Mouse (Mus musculus): Measurements from ENCODE around the gene Lmo4.
A peak's percentile ranks its signal among the peaks of the same experiment; 100 is the strongest.

The Lmo4 gene

GRCm38 (mm10) chr3:144204413-144205311, at the start of gene Lmo4:
Lmo4 (minus strand) TSS chr3:144205220.
- peak; percentile 33 for DNase-seq (ENCODE audit: extremely low read depth, low read depth)

DNA sequence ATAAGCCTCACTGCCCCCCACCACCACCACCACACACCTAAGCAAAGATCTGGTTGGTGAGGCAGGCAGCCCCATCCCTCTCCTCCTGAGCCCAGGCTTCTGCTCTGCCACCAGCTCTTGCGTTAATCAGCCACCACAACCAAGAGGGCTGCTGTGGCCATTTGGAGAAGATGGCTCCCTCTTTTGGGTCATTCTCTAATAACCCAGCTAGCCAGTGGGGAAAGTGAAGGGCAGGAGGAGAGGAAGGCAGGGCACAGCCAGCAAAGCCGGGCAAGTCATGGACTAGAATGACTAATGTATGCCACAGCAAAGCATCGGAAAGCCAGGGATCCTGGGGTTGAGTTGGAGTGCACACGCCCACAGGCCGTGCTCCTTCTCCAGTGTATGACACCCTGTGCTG, 49.3 kb upstream of the Lmo4 start:
- DNase-seq (ENCODE audit: extremely low read depth, low read depth): no peak

DNA sequence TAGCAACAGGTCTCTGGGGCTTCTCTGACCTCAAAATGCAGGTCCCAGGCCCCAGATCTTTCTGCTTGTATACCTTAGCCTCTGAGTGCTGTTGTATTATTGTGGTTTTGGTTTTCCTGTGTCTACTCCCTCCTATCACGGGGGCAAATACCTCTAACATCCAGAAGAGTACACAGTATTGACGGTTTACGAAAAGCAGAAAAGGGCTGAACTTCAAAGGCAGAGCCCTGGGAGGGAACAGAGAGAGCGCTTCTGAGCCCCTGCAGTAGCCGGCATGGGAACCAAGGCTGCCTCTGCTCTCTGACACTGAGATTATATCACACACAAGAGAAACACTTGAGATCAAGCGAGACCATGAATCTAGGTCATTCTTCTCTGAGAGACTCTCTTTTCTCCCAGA, 48.0 kb upstream of the Lmo4 start:
- no peak for DNase-seq (ENCODE audit: extremely low read depth, low read depth)

DNA sequence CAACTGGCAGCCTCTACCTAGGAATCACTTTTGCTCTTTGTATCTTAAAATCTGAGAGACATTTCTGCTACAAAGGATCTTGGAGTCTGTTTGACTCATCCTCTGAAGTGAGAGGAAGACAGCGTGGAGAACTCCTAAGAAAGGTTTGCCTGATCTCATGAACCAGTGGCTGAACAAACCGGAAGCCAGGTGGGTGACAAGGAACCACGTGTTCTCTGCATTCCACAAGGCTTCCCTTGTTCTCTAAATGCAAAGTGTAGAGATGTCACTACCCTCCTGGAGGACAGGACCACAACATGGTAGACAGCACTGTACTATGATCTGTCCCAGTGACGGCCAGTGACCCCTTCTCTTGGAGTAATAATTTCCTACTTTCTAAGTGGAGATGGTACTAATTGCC, 47.1 kb upstream of the Lmo4 start:
- DNase-seq (ENCODE audit: extremely low read depth, low read depth): no peak

- DNase-seq (ENCODE audit: extremely low read depth, low read depth): peak; percentile 46
These were observed 37.1 kb upstream of the Lmo4 start for GRCm38 (mm10) chr3:144242025-144242673.

DNA sequence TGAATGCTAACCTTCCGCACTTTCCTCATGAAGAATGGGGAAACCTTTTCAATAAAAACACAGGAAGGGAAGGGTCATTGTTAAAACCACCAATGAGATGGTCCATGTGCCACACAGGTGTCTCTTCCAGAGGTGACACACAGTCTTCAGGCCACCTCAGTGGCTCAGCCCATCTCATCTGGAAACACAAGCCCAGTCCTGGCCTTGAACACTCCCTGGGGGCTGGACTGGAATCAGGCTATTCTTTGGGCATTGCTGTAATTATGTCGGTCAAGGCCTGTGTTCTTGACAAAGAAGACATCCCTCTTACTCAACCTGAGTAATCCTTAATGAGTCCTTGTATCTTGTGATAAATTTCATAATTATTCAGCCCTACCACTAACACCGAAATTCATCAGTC, 36.1 kb upstream of the Lmo4 start:
- no peak for DNase-seq (ENCODE audit: extremely low read depth, low read depth)

DNA sequence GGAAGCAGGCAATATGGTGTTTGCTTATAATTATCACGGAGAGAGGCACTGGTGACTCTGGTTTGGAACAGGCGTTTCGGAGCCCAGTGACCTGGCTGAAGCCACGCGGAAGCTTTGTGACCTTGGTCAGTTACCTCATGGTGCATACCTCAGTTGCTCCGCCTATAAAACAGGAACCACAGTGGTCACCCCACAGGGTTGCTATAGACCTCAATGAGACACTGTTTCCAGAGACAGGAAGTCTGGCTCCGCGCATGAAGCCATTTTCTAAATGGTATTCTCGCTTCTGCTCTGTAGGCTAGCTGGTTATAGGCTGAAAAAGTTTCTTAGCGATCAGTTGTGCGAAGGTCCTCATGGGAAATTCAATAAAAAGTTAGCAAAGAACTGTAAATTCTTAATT, 33.5 kb upstream of the Lmo4 start:
- no peak for DNase-seq (ENCODE audit: extremely low read depth, low read depth)

GRCm38 (mm10) chr3:144232347-144233008, 27.5 kb upstream of the Lmo4 start:
- no peak for DNase-seq (ENCODE audit: extremely low read depth, low read depth)

- no peak for DNase-seq (ENCODE audit: extremely low read depth, low read depth)
These were observed 26.9 kb upstream of the Lmo4 start for GRCm38 (mm10) chr3:144231931-144232330.

DNA sequence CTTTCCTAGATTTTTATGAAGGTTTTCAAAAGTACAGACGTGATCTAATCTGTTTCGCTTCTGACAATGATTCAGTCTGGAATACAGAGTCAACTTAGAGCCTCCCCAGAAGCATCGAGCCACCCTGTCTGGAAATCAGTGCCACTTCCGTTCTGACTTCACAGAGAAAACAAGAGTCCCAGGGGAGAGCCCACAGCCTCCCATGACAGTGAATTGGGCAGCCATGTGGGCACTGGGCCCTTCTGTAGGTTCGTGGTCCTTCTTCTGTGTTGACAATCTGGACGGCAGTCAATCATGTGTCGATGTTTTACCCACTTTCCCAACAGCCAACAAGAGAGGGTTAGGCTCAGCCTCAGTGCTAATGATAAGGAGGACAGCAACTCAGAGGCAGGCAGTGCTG, 26.4 kb upstream of the Lmo4 start:
- no peak for DNase-seq (ENCODE audit: extremely low read depth, low read depth)

GRCm38 (mm10) chr3:144230016-144230415, 25.0 kb upstream of the Lmo4 start:
- no peak for DNase-seq (ENCODE audit: extremely low read depth, low read depth)

- no peak for DNase-seq (ENCODE audit: extremely low read depth, low read depth)
These were observed 24.3 kb upstream of the Lmo4 start for GRCm38 (mm10) chr3:144229312-144229711.

DNA sequence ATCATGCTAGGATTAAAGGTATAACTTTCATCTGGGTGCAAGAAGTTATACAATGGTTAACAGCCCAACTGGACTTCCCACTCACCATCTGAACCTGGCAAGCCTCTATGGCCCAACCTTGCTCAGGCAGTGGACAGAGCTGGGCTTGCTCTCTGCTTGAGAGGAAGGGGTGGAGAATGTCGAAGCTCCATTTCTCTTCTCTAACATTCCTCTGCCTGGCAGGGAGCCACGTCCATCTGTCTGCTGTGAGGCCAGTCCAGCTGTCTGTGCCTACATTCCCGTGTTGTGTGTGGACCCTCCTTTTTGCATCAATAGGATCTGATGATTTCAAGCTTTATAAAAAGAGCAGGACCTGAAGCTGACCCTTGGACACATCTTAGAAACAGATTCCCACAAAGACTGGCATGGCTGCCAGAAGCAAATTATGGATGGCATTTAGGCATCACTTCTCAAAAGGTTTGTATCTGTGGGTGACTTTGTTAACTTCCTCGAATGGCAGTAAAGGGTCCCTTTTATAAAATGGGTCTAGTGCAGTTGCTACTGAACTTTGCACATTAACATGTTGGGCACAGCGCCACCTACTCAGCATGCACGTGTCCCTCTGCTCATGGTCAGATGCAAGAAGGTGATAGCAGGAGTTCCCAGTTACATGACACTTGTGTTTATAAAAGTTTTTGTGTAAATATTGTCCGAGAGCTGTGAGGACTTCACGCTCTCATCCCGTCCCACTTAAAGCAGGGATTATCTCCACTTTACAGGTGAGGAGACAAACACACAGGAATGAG, 20.6 kb upstream of the Lmo4 start:
- no peak for DNase-seq (ENCODE audit: extremely low read depth, low read depth)

DNA sequence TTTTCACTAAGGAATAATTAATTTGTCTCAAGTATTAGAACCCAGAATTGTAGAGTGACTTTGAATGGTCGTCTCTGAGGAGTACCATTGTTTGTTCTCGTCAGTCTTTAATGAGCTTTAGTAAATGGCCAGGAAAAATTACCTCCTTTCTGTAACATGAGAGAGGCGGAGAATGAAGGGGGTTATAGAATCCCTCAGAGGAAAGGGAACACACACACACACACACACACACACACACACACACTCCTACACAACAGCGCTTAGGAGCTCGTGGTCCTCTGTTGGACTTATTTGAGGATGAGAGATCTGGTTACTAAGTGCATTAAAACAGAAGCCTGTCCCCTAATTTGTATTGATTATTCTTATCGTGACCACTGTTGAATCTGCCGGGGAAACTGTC, 19.6 kb upstream of the Lmo4 start:
- no peak for DNase-seq (ENCODE audit: extremely low read depth, low read depth)

- no peak for DNase-seq (ENCODE audit: extremely low read depth, low read depth)
These were observed 18.5 kb upstream of the Lmo4 start for GRCm38 (mm10) chr3:144223377-144224105.

- no peak for DNase-seq (ENCODE audit: extremely low read depth, low read depth)
These were observed 17.4 kb upstream of the Lmo4 start for GRCm38 (mm10) chr3:144222381-144222780.

DNA sequence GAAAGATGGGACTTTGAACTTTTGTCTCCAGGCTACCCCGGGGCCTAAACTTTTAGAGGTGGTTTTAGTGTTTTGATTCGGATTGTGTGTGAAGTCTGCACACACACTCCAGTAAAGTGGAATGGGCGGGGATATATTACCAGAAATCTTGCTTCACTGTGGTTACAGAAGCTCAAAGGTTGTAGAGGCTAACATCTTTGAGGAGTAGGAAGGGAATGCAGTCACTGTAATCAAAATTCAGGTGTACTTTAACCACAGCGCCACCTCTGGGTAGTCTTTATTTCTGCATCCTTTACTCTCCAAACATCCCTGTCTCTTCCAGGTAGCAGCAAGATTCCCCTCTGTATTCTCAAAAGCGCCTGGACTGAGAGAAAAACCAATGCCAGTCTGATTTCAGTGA, 2.5 kb upstream of the Lmo4 start:
- DNase-seq (ENCODE audit: extremely low read depth, low read depth): peak; percentile 50

GRCm38 (mm10) chr3:144206942-144207341, 1.9 kb upstream of the Lmo4 start:
- no peak for DNase-seq (ENCODE audit: extremely low read depth, low read depth)

- no peak for DNase-seq (ENCODE audit: extremely low read depth, low read depth)
These were observed 1.2 kb upstream of the Lmo4 start for GRCm38 (mm10) chr3:144206261-144206660.

- peak; percentile 93 for DNase-seq (ENCODE audit: extremely low read depth, low read depth)
These were observed 532 bp upstream of the Lmo4 start for GRCm38 (mm10) chr3:144205351-144206153.

All from MEL-GATA-1-ER (cell line).